Mouse (Mus musculus): Measurements from ENCODE around the gene Psmb3.
"Not testable (repeated sequence)": the region's sequence is repeated elsewhere in the genome, so short reads cannot be mapped to it uniquely, and the experiment has no call there.

The Psmb3 gene

DNA sequence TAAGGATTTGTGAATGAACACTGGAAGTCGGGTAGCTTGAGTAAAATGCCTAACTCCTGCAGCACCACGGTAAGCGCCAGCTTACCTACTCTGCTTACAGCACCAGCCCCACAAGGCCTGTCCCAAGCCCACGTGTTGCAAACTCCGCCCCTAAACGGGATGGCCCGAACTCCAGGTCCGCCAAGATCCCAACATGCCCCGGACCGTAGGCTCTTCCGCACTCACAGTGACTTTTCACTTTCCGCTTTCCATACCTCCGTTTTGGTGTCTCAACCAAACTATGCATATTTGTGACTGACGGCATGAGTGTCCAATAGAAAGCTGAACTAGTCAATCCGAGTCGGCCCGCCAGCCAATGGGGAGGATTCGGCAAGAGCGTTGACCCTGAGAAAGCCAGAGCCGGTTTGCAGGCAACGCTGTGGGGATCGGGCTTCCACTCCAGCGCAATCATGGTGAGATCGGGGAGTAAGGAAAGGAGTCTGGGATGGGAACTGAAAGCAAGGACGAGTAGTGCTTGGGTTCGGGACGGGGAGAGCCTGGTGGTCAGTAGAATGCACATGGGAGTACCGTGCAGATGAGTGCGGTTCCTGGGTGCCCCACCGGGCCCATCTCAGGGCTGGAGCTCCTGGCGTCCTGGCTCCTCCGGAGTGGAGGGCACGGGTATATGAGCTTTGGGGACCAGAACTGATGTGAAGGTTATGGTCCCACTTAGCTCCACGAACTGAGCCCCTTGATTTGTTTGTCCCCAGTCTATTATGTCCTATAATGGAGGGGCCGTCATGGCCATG, at the start of gene Psmb3:
Gene Psmb3, plus strand, starts transcription at position 361 of the 788 bp plus-strand sequence.
- DNase-seq: peak; percentile 99

DNA sequence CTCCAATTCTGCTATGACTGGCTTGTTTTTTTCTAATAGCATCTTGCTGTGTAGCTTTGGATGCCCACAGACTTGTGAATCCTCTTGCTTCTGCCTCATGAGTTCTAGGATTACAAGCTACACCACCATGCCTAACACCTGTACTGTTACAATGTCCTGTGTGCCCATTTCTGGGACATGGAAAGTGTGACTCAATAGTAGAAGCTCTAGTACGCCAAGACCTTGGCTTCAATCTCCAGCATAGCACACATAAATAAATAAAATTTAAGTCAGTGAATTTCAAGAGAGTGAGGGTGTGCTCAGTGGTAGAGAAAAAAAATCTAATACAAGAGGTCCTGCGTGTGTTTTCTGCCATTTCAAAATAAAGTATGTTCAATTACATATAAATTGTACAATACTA, 49.0 kb upstream of the Psmb3 start:
- DNase-seq: no peak

DNA sequence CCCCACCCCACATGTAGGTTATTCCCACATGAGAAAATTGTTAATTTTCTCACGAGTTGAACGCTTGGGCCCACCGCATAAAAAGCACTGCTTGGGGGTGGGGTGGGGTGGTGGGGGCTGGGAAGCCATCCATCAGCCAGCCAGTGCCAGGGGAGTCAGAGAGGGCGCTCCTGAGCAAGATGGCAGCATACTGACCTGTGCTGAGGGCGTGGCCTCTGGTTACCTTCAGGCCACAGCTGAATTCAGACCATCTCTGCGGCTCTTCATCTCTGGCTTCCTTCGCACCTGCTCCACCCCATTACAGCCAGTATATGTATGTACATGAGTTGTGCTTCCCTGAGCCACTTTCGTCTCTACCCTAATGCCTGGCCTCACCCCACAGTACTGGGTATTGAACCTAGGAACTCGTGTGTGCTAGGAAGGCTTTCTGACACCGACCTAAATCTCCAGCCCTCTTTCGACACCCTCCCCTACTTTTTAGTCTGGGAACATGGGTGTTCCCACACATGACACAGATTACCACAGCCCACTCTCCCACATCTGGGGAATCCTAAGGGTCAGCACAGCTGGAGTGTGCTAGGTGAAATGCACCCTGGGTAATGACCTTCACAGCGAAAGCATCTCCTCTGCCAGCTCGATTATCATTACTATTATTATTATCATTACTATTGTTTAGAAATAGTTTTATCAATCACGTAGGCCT, 46.8 kb upstream of the Psmb3 start:
- no peak for DNase-seq

DNA sequence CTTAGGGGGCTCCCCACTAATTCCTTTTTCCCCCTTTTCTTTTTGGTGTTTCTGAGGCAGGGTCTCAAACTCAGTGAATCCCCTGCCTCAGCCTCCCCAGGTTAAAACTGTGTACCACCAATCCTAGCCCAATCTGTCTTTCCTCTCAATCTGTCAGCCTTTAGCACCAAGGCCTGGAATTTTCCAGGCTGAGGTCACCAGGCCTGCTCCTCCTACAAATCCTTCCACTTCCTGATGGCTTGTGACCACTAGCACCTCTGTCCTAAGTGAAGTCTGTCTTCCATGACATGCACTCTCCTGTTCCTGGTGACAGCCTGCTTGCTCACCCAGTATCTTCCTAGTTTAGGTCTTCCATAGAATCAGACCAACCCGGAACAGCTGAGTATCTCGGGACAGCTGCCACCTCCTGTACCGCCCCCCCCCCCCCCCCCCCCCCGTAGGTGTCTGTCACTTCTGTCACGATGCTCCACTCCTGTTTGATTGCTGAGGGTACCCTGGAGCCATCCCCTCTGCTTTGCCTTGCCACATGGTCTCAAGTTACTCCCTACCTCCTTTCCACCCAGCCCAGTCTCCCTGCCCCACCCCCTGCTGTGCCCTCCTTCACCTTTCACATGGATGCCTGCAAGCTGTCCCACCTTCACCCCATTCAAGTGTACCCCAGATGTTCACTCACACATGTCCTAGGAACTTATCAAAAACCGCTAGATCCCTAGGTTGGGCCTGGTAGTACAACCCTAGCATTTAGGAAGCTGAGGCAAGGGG, 45.8 kb upstream of the Psmb3 start:
- no peak for DNase-seq

DNA sequence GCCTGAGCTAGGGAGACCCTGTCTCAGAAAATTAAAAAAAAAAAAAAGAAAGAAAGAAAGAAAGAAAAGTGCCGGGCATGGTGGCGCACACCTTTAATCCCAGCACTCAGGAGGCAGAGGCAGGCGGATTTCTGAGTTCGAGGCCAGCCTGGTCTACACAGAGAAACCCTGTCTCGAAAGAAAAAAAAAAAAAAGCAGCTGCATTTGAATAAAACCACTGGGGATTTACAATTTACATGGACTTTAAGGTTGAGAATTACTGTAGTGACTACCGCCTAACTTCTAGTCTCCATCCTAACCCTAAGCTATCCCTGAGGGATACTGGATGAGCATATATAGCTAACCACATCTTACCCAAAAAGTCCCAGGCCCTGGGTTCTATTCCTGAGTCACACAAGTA, 45.2 kb upstream of the Psmb3 start:
- DNase-seq: not testable (repeated sequence)

DNA sequence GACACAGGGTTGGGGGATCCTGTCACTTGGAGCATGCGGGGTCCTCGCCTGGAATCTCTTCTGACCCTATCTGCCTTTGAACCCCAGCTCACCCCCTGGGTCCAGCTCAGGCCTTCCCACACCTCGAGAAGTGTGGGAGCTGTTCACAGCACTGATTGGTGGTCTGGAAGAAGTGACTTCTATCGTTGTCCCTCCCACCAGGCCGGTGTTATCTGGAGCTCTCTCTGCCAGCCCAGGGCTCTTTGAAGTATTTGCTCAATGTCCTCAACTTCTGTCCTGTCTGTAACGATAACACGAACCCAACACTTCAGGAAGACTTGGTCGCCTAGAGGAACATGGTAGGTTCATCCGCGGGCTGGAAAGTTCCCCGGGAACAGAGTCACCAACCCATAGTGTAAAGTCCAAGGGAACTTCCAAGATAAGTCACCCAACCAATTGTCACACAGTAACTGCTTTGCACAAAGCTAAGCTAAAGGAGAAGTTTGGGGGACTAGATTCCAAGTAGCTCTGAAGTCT, 44.4 kb upstream of the Psmb3 start:
- no peak for DNase-seq

DNA sequence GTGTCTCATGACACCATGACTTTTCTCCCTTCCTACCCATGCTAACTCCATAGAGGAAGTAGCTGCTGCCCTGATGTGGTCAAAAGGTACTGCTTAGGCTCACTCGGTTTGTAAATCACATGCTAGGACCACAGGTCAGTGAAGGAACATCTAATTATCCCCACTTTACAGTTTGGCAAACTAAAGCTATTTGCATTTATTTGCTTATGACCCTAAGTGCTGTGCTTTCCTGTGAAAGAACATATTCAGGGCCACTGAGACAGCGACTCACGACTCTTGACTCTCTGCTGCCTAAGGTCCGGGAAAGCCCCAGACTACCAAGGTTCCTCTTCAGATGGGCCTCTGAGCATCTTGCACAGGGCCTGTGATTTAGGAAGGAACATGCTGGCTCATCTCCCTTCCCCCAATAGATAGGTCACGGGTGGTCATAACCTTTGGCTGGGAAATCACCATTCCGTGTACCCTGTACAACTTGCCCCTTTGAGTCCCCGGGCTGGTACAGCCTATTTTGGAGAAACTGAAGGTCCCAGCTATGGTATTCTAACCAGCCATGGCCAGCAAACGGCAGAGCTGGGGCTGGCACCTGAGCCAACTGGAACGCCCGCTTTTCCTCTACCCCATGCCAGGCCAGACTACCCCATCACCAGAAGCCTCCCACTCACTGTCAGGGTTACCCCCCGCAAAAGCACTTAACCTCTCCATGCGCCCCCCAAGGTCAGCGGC, 43.8 kb upstream of the Psmb3 start:
- peak; percentile 41 for DNase-seq

DNA sequence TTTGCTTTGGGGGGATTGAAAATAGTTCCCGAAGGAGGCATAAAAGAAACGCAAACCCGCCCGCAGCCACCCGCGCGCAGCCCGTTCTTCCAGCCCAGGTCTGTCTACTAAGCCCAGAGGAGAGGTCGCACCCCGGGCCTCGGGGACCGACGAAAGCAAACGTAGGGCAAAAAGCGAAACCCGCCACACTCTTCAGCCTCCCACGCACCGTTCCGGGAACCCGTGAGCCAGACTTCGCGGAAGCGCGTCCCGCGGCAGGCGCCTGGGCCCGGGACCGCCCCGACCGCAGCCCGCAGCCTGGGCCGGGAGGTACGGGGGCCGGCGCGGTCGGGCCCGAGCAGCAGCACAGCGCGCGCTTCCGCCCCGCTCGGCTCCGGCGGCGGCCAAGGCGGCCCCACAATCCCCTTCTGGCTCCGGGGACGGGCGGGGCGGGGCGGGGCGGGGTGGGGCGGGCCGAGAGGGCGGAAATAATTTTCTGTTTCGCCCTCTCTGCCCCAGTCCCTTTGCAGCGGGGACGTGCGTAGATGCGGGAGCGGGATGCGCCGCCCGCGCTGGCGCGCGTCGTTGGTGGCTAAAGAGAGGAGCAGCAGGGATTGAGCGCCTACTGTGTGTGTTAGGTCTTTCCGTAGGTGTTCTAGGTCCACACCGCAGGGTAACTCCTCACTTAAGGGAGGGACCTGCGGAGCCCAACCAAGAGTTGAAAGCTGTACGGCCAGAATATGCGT, 43.0 kb upstream of the Psmb3 start:
- DNase-seq: peak; percentile 88

DNA sequence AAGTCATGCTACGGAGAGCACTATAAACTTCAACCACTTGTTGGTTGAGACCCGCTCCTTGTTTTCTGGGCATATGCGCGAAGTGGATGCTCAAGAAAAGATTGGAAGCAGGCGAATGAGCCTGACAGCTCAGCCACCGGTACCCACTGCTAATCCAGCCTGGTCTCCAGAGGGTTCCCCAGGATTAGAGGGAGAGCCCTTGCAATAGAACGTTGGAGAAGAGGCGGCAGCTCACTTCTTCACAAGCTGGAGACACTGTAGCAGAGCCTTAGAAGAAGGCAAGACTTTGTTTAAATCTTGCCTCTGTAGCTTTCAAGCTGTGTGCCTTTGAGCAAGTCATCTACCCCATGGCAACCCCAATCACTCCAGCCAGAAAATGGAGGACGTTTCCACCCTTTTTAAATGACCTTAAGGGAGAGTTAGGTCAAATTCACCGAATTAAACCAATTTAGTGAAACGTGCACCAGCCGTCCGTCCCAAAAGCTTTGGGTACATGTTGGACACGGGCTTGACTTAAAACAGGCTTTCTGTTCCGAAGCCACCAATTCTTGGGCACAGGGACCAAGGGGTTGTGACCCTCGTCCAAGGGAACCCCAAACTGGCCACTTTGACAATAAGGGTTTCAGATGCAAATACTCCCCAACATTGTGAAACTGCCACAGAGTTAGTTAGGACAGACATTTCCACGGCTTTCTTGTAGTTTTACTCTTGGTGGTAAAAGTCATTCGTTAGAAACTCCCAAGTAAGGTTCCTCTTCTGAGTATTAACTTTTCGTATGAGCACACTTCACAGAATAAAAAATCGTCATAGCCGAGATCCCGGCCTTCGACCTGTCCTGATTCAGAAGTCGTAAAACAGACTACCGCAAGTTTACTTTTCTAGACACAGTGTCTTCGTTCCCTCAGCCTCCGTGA, 42.2 kb upstream of the Psmb3 start:
- DNase-seq: peak; percentile 8

DNA sequence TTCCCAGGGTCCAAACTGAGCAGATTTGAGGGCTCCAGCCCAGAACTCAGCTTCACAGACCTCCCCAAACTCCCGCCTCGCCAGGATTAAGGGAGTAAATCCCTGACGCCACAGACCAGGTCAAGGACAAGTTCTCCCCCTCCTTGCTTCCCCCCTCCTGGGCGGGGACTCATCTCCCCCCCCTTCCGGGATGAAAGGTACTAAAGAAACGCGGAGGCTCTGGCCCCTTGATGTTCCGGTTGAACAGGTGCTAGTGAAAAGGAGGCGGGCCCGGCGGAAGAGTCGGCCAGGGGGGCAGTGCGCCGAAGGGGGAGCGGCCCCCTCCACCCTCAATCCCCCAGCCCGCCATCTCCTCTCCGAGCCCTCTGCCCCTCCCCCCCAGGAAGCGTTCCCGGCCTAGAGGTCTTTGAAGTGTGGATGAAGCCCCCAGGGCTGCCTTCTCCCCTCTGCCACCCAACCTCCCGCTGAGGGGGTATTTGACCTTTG, 41.5 kb upstream of the Psmb3 start:
- DNase-seq: peak; percentile 83

DNA sequence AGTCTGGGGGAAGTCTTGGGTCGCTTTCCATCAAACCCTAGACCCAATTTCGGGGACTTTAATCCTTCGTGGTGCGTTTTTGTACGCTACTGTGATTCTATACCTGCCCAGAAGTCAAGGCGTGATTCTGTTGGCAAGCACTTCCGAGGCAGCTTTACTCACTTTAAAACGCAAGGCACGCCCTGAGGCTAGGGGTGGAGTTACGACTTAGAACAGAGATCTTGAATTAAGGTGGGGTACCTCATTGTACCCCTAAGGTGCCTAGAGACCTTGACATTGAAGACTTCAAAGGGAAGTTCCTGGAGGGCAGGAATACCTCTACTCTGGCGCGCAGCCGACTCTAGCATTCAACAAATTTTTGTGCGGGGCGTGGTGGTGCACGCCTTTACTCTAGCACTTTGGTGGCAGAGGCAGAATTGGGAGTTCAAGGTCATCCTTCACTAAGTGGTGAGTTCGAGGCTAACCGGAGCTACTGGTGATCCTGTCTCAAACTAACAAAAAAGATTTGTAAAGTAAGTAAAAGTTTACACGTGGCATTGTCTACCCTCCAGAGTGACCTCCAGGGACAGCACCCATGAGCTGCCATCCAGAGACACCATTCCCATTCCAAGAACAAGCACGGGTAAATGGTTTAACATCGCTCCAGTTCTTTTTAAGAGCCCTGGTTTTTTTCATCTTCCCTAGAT, 40.8 kb upstream of the Psmb3 start:
- DNase-seq: peak; percentile 70

DNA sequence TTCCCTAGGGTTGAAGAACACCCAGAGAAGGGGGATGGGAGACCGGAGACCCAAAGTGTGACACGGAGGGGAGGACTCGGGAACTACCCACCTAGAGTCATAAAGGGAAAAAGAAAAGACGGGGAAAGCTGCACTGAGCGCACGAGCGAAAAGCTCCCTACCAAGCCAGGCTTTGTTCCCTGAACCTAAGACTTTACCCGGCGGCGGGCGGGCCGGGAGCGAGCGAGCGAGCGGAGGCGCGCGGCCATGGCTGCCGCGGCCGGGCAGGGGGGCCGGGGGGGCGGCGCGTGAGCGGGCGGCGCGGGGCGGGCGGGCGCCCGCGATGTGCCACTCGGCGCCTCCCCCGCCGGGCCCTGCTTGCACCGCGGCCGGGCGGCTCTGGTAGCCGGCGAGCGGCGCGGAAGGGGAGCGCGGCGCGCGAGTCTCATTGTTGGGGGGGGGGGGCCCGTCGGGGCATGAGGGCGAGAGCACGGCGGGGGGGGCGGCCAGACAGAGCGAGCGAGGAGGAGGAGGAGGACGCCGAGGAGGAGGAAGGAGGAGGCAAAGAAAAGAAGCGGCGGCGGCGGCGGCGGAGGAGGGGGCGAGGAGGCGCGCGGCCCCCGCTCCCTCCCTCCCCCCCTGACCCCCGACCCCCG, 40.2 kb upstream of the Psmb3 start, which contains the start of gene Mllt6:
Gene Mllt6, plus strand, starts transcription at position 522 of the 635 bp plus-strand sequence.
- peak; percentile 89 for DNase-seq

DNA sequence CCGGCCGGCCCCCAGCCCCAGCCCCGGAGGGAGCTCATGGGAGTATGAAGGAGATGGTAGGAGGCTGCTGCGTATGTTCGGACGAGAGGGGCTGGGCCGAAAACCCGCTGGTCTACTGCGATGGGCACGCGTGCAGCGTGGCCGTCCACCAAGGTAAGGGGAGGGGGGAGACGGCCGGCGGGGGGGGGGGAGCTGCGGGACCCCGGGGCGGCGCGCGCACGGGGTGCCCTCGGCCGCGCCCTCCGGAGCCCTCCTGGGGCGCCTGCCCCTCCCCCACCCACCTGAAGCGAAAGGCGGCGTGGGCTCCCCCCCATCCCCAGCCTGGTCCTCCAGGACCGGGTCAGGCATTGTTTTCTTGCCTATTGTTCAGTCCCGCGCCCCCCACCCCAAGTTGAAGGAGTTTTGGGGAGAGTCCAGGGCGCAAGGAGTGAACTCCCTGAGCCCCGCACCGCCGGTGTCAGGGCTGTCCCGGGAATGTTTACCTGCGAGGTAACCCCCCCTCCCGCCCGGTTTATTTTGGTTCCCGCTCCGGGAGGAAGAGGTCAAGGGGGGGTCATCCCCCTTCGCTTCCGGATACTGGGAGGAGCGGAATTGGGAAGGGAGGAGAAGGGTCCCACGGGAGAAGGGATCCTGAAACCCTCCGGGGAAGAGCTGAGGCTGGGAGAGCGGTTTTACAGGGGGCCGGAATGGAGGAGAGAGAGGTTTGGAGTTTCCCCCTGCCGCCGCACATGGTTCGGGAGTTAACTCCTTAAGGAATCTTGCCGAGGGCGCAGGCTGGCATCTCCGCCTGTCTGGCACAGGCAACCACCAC, 39.5 kb upstream of the Psmb3 start:
- DNase-seq: peak; percentile 76

DNA sequence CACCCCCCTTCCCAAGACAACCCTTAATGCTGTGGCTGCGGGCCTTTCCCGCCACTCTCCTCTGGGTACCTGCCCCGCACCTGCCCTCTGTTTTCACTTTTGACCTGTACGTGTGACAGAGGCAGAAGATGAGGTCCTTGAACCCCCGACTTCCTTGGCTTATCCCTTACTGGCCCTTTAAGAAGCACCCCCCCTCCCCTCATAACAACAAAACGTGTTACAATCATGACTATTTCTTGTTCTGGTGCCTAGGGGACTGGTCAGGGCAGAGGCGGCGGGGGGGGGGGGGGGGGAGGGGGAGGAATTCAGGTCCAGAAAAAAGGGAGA, 38.9 kb upstream of the Psmb3 start:
- DNase-seq: no peak

DNA sequence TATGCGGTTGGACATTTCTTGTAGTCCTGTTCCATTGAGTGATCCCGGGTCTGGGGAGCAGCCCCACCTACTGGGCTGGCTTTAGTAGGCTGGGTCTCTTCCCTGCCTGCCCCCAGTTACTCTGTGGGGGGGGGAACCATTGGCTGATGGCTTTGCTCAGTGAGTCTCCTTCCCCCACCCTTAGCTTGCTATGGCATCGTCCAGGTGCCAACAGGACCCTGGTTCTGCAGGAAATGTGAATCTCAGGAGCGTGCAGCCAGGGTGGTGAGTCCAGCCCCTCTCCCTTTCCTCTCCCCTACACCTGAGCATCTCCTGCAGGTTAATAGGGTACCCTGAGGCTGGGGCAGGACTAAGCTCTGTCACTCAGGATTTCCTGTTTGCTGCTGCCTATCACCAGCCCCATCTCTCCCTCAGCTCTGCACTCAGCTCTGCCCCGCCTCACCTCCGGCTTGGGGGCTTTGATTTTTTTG, 38.4 kb upstream of the Psmb3 start:
- peak; percentile 50 for DNase-seq

DNA sequence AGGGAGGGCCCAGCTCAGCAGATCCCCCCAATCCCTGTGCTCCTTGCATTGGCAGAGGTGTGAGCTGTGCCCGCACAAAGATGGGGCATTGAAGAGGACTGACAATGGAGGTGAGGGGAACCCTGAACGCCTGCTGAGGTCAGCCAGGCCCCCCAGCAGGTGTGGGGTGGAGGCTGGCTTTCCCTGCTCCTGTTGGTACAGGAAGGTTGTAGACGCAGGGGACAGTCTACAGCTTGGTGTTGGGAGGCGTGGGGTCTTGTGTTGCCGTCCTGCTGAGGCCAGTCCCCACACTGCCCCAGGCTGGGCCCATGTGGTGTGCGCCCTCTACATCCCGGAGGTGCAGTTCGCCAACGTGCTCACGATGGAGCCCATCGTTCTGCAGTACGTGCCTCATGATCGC, 37.8 kb upstream of the Psmb3 start:
- DNase-seq: no peak

DNA sequence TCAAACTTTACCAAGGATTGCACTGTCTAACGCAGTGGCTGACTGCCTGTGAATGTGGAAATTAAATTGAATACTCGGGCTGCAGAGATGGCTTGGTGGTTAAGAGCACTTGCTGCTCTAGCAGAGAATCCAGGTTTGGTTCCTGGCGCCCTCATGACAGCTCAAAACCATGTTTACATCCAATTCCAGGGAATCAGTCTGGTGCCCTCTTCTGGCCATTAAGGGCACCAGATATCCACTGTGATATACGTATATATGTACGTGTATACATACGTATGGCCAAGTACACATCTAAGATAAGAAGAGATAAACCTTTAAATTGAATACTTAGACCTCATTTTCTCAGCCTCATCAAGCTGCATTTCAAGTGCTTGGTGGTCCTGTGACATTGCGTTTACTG, 37.0 kb upstream of the Psmb3 start:
- no peak for DNase-seq

DNA sequence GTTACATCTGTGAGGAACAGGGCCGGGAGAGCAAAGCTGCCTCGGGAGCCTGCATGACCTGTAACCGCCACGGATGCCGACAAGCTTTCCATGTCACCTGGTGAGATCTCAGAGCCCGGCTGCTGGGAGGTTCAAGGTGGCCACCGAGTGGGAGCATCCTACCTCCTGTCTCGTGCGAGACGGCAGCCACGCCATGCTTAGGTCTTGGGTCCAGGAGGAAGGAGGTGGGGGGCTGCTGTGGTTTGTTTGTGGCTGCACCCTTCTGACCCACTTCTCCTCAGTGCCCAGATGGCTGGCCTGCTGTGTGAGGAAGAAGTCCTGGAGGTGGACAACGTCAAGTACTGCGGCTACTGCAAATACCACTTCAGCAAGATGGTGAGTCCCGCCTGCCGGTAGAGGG, 36.4 kb upstream of the Psmb3 start:
- DNase-seq: no peak

DNA sequence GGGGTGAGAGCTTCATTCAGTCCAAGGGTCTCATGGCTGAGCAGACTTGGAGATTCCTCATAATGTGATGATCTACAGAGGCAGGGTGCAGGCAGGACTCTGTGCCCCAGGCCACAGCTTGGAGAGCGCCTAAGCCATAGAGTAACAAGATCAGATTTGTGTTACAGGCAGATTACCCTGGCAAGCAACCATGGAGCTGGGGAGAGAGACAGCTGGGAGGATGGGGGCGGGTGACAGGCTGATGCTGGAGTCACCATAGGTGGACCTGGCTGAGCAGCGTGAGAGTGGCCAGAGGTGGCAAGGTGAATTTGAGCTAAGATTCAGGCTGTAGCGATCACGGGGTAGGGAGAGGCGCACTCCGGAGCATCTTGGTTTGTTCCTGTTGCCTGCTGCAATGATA, 35.0 kb upstream of the Psmb3 start:
- no peak for DNase-seq
